Mouse (Mus musculus): Measurements from ENCODE around the gene Ppm1m. TPM values are rescaled to one million over a fixed set of nuclear protein-coding genes. Genes with fewer than 3 reads are reported as not detected.

Gene Ppm1m
- 43.4 and 71.4 TPM in 2 replicates for polyA plus RNA-seq (2015; fragmentation: Nextera tagmentation; extraction: Ambion mirVana)

DNA sequence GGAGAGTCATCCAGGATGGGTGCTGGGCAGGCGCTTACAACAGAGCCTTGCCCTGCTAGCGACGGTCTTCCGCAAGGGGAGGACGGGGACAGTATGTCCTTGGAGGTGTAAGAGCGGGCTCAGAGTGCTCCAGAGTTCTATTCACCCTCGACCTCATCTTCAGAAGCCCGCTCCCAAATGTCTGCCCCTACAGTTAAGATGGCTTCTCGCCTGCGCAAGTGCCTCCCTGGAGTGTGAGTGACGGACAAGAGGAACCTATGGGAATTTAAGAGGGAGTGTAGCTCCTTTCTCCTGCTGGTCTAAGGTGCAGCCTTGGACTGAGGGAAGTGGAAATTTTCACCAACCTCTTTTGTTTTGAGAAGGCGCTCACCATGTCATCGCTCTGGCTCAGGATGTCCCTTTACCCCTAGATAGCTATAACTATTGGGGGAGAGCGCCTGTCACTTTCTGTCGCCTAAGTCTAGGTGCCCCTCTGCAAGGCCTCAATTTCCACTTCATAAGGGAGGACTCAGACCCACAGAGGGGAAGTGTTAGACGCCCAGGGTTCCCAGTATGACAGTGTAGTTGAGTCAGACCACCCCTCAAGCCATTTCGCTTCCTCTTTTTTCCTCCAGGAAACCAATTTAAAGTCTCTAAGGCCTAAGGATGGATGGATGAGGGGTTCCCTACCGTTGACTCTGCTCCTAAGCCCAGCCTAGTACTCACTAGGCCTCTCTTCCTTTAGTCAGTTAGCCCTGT lies at the start of gene Ppm1m:
Gene Ppm1m (minus strand): TSS at position 212 of the 738 bp plus-strand sequence.

GRCm38 (mm10) chr9:106222261-106222851 lies 22.8 kb upstream of the Ppm1m start, which contains the start of gene Tlr9:
Gene Tlr9 (plus strand): TSS chr9:106222598.

DNA sequence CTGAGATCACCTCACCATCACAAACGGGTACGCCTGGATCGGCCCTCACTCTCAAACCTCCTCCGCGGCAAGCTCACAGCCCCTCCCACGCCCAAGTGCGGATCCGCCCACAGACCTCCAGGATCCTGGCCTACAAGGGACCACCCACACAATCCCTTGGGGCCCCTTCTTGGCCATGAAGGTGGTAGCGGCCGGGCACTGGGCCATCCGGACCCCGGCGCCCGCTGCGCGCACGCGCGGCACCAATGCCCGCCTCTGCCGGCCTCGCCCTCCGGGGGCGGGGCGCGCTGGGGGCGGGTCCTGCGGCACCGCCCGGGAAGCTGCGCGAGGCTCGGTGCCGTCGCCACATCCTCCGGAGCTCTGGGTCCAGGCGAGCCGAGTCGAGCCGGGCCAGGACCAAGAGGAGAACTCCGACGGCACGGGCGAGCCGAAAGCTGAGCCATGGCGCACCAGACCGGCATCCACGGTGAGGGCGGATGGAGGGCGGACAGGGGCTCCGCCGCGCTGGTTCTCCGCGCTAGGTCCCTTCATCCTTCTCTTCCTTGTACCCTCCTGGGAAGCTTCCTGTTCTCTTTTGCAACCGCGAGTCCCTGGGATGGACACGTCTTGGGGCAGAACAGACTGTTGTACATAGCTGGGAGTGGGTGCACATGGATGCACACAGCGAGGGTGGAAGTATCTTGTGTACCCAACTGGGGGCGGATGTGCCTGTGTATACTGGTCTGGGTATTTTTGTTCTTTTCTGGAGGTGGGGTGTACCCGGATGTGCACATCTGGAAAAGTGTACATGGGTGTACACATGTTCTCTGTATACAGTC lies 3.5 kb upstream of the Ppm1m start, which contains the start of gene Twf2:
Gene Twf2 (plus strand): TSS at position 290 of the 818 bp plus-strand sequence.

DNA sequence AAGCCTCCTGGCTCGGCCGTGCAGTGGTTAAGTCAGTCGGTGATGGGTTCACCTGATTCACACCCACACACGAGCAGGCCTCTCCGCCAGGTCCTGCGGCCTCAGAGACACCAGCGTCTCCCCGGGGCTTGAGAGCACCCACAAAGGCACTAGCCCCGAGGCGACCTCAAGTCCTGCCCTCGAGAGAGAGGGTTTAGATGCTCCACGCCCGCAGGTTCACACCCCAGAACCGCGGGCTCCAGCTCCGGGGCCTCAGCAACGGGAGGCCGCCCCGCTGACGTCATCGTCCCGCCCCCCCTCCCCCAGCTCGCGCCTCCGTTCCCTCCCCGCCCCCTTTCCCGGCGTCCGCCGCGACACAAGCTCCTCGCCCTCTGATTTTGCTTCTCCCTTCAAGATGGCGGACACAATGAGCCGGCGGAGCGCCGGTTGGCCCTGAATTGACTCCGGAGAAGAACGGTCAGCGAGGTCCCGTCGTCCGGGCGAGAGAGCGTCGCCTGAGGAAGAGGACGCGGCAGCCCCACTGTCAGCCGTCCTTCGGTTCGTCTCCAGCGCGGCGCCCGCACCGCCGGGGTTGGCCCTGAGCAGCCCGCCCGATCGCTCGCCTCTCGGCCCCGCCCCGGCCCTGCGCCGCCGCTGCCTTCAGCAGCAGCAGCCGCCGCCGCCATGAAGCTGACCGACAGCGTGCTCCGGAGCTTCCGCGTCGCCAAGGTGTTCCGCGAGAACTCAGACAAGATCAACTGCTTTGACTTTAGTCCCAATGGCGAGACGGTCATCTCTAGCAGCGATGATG lies 28.8 kb downstream of the Ppm1m start, which contains the start of gene Wdr82:
Gene Wdr82 (plus strand): TSS at position 373 of the 790 bp plus-strand sequence.

DNA sequence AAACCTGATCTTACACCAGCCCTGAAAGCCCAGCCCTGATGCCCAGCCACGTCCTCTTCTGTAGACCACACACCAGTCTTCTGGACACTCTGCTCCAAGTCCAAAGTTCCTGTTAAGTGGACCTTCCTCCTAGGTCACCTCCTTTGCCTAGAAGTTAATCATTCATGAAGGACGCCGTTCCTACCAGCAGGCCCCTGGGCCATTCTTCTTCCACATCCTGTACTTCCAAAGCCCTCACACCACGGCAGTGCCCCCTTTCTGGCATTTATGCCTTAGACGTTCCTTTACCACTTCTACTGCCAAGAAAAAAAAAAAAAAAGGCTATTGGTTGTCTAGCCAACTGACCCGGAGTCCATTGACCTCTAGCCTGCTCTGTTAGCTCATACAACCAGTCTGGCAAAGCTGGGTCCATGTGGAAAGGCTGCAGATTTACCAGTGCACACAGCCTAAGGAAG lies 41.5 kb downstream of the Ppm1m start, which contains the start of gene Glyctk:
Gene Glyctk (minus strand): TSS at position 102 of the 455 bp plus-strand sequence.

Small RNAs within 50 kb of the gene (microRNA-seq; reads per million reads assigned to microRNA genes)
- gene Mir135a-1 (ENCODE audit: borderline replicate concordance, insufficient number of aligned reads), result not detected
- 63,806 reads per million, percentile 100 among the genes with 10 or more reads in this experiment for gene Mirlet7g (ENCODE audit: borderline replicate concordance, insufficient number of aligned reads)

Other genes starting within 250 kb of the Ppm1m start
- 1.3 and 1.8 TPM in 2 replicates for gene Col6a5, start 239.1 kb downstream of the Ppm1m start, polyA plus RNA-seq (2015; fragmentation: Nextera tagmentation; extraction: Ambion mirVana)
- gene Col6a4, start 103.0 kb downstream of the Ppm1m start, polyA plus RNA-seq (2015; fragmentation: Nextera tagmentation; extraction: Ambion mirVana), result 0.17 and 0.21 TPM in 2 replicates
- 1.4 and 2.0 TPM in 2 replicates for gene Glyctk, start 41.6 kb downstream of the Ppm1m start, polyA plus RNA-seq (2015; fragmentation: Nextera tagmentation; extraction: Ambion mirVana)
- gene Wdr82, start 28.8 kb downstream of the Ppm1m start, polyA plus RNA-seq (2015; fragmentation: Nextera tagmentation; extraction: Ambion mirVana), result 14.2 and 14.8 TPM in 2 replicates
- gene Twf2, start 3.4 kb upstream of the Ppm1m start, polyA plus RNA-seq (2015; fragmentation: Nextera tagmentation; extraction: Ambion mirVana), result 66.2 and 92.1 TPM in 2 replicates
- 0.03 and 0.14 TPM in 2 replicates for gene Tlr9, start 22.9 kb upstream of the Ppm1m start, polyA plus RNA-seq (2015; fragmentation: Nextera tagmentation; extraction: Ambion mirVana)
- 145 and 416 TPM in 2 replicates for gene Alas1, start 48.9 kb upstream of the Ppm1m start, polyA plus RNA-seq (2015; fragmentation: Nextera tagmentation; extraction: Ambion mirVana)
- 7.5 and 13.4 TPM in 2 replicates for gene Poc1a, start 81.3 kb upstream of the Ppm1m start, polyA plus RNA-seq (2015; fragmentation: Nextera tagmentation; extraction: Ambion mirVana)
- 7.9 and 12.0 TPM in 2 replicates for gene Dusp7, start 168.9 kb upstream of the Ppm1m start, polyA plus RNA-seq (2015; fragmentation: Nextera tagmentation; extraction: Ambion mirVana)
- 778 and 779 TPM in 2 replicates for gene Rpl29, start 229.7 kb upstream of the Ppm1m start, polyA plus RNA-seq (2015; fragmentation: Nextera tagmentation; extraction: Ambion mirVana)
- 23.8 and 25.2 TPM in 2 replicates for gene Acy1, start 238.6 kb upstream of the Ppm1m start, polyA plus RNA-seq (2015; fragmentation: Nextera tagmentation; extraction: Ambion mirVana)
- gene Abhd14b, start 247.7 kb upstream of the Ppm1m start, polyA plus RNA-seq (2015; fragmentation: Nextera tagmentation; extraction: Ambion mirVana), result 19.9 and 31.6 TPM in 2 replicates
- gene Abhd14a, start 247.9 kb upstream of the Ppm1m start, polyA plus RNA-seq (2015; fragmentation: Nextera tagmentation; extraction: Ambion mirVana), result 38.1 and 42.1 TPM in 2 replicates

All from adrenal gland, postnatal 0 days (tissue).